Mouse (Mus musculus) limb, embryonic 14.5 days (tissue): ENCODE data around the gene Atp6v1g2. TPM values are rescaled to one million over a fixed set of nuclear protein-coding genes. Genes with fewer than 3 reads are reported as not detected.

Source experiments
- ATAC-seq: fragments of 200-750 bp; cut with Nextera tagmentation; 2 replicates; pipeline ENCODE4 v1.8.0; 2017; ENCODE audit warnings: low read depth, moderate number of reproducible peaks, moderate TSS enrichment; ENCODE audit not compliant: low FRiP score
- DNase-seq: peaks from one replicate; pipeline ENCODE4 v3.0.0-alpha.2; 2015; ENCODE audit warnings: low spot score
- H3K27ac ChIP-seq: fragments of 300-500 bp; sonication (generic); replicated peaks from 2 replicates; pipeline ENCODE4 v1.5.1; 2014; ENCODE audit warnings: low read depth, mild to moderate bottlenecking, low read length, moderate library complexity, mixed read lengths
- H3K27me3 ChIP-seq: fragments of 300-500 bp; sonication (generic); 2 replicates; pipeline ENCODE4 v1.6.1; 2014; ENCODE audit warnings: low read length, mixed read lengths; ENCODE audit not compliant: control insufficient read depth, insufficient read depth
- H3K36me3 ChIP-seq: fragments of 300-500 bp; sonication (generic); 2 replicates; pipeline ENCODE4 v1.6.1; 2014; ENCODE audit warnings: mild to moderate bottlenecking, low read length, moderate library complexity, mixed read lengths; ENCODE audit not compliant: control insufficient read depth, insufficient read depth
- H3K4me1 ChIP-seq: fragments of 300-500 bp; sonication (generic); 2 replicates; pipeline ENCODE4 v1.6.1; 2014; ENCODE audit warnings: antibody characterized with exemption, low read length, mixed read lengths; ENCODE audit not compliant: control insufficient read depth, insufficient read depth
- H3K4me2 ChIP-seq: fragments of 300-500 bp; sonication (generic); replicated peaks from 2 replicates; pipeline ENCODE4 v1.6.1; 2014; ENCODE audit warnings: low read depth, mild to moderate bottlenecking, low read length, moderate library complexity; ENCODE audit not compliant: severe bottlenecking
- H3K4me3 ChIP-seq: fragments of 300-500 bp; sonication (generic); replicated peaks from 2 replicates; pipeline ENCODE4 v1.5.1; 2014; ENCODE audit warnings: low read length
- H3K9ac ChIP-seq: fragments of 300-500 bp; sonication (generic); 2 replicates; pipeline ENCODE4 v1.6.1; 2014; ENCODE audit warnings: mild to moderate bottlenecking, low read depth, low read length, moderate library complexity; ENCODE audit not compliant: severe bottlenecking
- H3K9me3 ChIP-seq: fragments of 300-500 bp; sonication (generic); 2 replicates; pipeline ENCODE4 v1.6.1; 2016; ENCODE audit warnings: low read length; ENCODE audit not compliant: control insufficient read depth
- POLR2A ChIP-seq: fragments of 200-500 bp; IDR thresholded peaks from 2 replicates; pipeline ENCODE4 v1.8.0; 2012; ENCODE audit warnings: inconsistent platforms, mild to moderate bottlenecking, moderate library complexity, borderline replicate concordance; ENCODE audit not compliant: insufficient read depth, insufficient read length; ENCODE audit errors: extremely low read depth
- WGBS: fragments of 180-500 bp; shearing (Covaris S2); extraction: QIAGEN DNeasy Blood & Tissue Kit; methylation state at CpG from one replicate; pipeline ENCODE4 v1.1.7; 2014; 5-methylcytosine and 5-hydroxymethylcytosine counted together
- polyA plus RNA-seq, 2 experiments: library from polyadenylated mRNA; depleted of rRNA in 1 of 2; stranded (reverse) in 1 of 2; unstranded in 1 of 2; fragments of >200 nt; fragmentation: Nextera tagmentation in 1 of 2; extraction: Ambion mirVana in 1 of 2; gene quantifications; 2 replicates each; pipeline versions ENCODE4 v1.2.1 to v1.2.3; 2012 to 2014

Atp6v1g2 gene
- polyA plus RNA-seq, 2 experiments = 3.6 to 11.2 TPM

DNA sequence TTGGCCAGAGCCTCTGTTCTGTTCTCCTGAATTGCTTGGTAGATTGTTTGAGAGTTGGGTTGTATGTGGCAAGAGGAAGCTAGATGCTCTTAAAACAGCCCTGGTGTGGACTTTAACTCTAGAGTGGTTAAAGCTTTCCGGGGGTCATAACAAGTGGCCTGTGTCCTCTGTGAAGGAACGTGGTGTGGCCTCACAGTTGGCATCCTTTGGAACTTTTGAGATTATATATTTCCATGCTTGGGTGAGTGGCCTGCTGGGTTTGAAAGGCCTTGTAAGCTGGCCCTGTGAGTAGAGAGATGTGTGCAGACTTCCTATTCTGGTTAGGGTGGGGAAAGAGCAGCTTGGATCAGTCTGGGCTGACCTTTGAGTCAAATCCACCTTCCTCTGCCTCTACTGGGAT is 11.5 kb downstream of the Atp6v1g2 start:
- peaks cover 71% of the 10 kb centered on the region for H3K36me3 ChIP-seq
- ATAC-seq = no peak
- H3K27ac ChIP-seq = no peak overlapping the region
- H3K27me3 ChIP-seq = no peaks in the 10 kb centered on the region
- no peak for DNase-seq
- WGBS = 77% methylated on average over 2 of the region's 2 CpGs
- H3K4me3 ChIP-seq = peak overlapping the region; percentile 2
- no peaks in the 10 kb centered on the region for H3K9me3 ChIP-seq
- H3K9ac ChIP-seq = 0 out of 2 replicates have a peak overlapping the region, but pooled peaks have one; percentile 100
- peaks cover 19% of the 10 kb centered on the region for H3K4me1 ChIP-seq
- no peak for TF ChIP-seq POLR2A
- H3K4me2 ChIP-seq = peak overlapping the region; percentile 75; the same call in 1 of the 2 replicates

DNA sequence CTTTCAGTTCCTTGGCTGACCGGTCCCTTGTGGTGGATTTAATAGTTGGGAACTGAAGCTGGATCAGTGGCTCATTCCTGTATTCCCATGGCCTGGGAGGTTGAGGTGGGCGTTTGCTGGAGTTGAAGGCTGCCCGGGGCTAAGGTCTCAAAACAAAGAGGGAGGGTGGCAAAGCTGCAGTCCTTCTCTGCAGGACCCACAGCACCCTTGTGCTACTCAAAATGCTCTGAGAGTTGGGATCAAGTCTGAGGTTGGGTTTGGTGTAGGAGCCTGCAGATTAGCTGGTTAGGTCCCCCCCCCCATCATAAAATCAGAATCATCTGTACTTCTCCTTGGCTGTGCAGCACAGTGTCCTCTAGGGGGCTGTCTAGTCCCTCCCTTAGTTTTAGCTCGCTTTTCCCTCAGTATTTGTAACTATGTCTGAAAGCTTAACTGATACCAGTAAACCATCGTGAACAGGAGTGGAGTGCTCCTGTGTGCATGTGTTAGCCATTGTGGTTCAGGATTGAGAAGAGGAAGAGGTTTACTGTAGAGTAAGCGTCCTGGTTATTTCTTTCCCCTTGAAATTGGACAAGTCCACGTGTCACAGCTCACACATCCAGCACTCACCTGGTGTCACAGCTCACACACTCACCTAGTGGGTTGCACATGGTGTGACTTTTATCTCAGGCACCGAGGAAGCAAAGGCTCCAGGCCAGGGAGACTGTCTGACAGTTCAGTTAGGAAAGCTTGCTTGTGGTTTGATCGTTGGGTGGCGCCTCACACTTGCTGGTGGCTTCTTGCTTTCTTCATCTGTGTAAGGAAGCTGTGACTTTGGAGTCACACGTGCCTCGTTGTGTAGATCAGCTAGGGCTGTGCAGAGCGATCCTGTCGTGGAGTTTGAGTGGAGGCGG is 12.5 kb downstream of the Atp6v1g2 start:
- H3K4me1 ChIP-seq = peaks cover 13% of the 10 kb centered on the region
- no peaks in the 10 kb centered on the region for H3K9me3 ChIP-seq
- 77% methylated on average over 15 of the region's 15 CpGs for WGBS
- TF ChIP-seq POLR2A = no peak
- H3K36me3 ChIP-seq = peaks cover 81% of the 10 kb centered on the region
- ATAC-seq (no peak), DNase-seq (peak; percentile 55)
- H3K4me3 ChIP-seq = no peak overlapping the region
- H3K27me3 ChIP-seq = no peaks in the 10 kb centered on the region
- no peak overlapping the region for H3K4me2 ChIP-seq
- H3K9ac ChIP-seq = no peak overlapping the region
- H3K27ac ChIP-seq = no peak overlapping the region

DNA sequence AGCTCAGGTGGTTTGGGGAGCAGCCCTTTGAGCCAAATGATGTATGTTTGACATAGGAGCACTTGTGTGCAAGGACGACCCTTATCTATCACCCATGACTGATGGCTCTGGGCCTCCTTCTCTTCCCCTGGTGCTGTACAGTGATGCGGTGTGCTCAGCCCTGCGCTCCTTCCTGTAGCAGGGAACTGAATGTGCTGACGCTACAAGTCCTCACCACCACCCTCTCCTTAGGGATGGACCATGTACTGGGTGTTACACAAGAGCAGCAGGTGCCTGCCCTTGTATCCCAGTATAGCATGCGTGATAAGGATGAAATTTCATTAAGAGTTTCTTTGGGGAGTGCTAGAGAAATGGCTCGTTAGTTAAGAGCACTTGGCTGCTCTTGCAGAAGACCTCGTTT is 13.7 kb downstream of the Atp6v1g2 start:
- WGBS = 89% methylated on average over 7 of the region's 7 CpGs

DNA sequence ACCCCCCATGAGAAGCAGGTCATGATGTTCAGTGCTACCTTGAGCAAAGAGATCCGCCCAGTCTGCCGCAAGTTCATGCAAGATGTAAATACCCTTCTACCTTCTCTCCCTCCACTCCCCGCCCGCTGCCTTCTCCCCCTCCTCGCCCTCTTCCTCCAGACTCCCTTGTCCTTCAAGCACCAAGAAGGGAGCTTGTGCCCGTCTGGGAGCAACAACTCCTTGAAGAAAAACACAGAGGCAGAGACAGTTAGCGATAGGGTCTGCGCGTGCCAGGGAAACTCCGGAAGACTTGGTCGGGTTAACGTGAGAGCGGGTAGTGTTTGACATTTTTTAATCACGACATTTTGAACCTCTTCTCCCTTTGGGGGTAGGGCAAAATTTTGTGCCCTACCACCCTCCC is 15.5 kb downstream of the Atp6v1g2 start:
- 91% methylated on average over 14 of the region's 14 CpGs for WGBS
- no peaks in the 10 kb centered on the region for H3K9me3 ChIP-seq

More for the DNA sequence above, 13.7 kb downstream of the Atp6v1g2 start:
- no peak for TF ChIP-seq POLR2A
- Histone ChIP-seq H3K9me3 (no peaks in the 10 kb centered on the region), H3K4me2 (no peak overlapping the region), H3K4me3 (no peak overlapping the region), H3K9ac (no peak overlapping the region), H3K4me1 (peaks cover 13% of the 10 kb centered on the region), H3K27me3 (no peaks in the 10 kb centered on the region), H3K27ac (no peak overlapping the region), H3K36me3 (peaks cover 91% of the 10 kb centered on the region)
- ATAC-seq (no peak), DNase-seq (no peak)

DNA sequence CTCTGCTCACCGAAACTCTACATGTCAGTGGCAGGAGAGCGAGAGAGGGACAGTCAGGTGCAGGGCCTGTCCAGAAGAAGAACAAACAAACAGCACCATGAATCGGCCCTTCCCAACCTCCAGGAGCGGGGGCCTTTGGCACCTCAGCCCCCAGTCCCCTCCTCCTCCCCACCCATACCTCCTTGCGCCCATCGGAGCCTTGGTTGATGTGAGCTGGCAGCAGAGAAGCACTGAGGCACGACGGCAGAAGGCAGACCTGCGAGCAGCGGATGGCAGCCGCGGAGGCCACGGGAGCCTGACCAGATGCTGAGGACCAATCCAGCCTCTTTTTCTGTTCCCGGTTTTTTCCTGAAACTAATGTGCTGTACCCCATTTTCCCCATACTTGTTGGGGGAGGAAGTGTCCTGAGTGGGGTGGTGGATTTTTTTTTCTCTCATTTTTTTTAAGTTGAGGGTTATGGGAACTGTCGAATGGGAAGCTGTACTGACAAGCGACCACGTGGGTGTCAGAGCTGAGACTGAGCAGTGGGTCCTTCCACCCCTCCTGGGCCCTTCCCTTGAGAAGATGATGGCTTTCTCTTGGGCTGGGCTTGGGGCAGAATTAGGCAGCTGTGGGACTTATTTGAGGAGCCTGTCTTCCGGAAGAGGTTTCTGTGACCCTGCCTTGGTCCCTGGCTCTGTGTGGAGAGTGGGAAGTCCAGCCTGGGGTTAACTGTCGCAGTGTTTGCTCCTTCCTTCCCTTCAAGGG is 16.2 kb downstream of the Atp6v1g2 start:
- DNase-seq (no peak), ATAC-seq (no peak)
- Histone ChIP-seq H3K9me3 (no peaks in the 10 kb centered on the region), H3K9ac (no peak overlapping the region), H3K4me1 (no peaks in the 10 kb centered on the region; the same call in 1 of the 2 replicates), H3K36me3 (peaks cover 96% of the 10 kb centered on the region), H3K4me3 (no peak overlapping the region), H3K4me2 (no peak overlapping the region), H3K27ac (no peak overlapping the region), H3K27me3 (no peaks in the 10 kb centered on the region)
- TF ChIP-seq POLR2A = no peak
- WGBS = 88% methylated on average over 19 of the region's 19 CpGs

More for the DNA sequence above, 15.5 kb downstream of the Atp6v1g2 start:
- Histone ChIP-seq H3K36me3 (peaks cover 99% of the 10 kb centered on the region), H3K4me1 (peaks cover 6% of the 10 kb centered on the region), H3K4me2 (no peak overlapping the region), H3K4me3 (no peak overlapping the region), H3K27ac (no peak overlapping the region), H3K9ac (no peak overlapping the region), H3K27me3 (no peaks in the 10 kb centered on the region)
- DNase-seq (no peak), ATAC-seq (no peak)
- no peak for TF ChIP-seq POLR2A
